Mouse (Mus musculus): ENCODE measurements around the gene Ly6g6e.

Gene Ly6g6e

DNA sequence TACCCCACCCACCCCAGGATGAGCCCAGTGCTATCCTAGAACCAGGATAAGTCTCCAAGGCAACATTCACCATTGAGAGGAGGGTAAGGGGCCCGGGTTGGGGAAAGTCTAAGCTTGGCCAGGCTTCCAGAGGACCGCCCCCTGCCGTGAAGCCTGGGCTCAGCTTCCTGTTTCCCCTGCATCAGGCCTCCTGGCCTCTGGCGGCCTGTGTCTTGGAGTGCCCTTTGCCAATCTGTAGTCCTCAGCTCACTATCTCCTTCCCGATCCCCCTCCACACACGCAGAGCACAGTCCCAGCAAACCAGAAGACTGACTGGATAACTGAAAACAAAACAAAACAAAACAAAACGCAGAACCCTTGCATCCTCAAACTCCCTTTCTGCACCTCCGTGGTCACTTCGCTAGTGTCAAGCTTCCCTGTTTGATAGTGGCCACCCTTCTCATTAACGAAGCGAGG lies 27.1 kb upstream of the Ly6g6e start, which contains the start of gene Clic1:
TSS of gene Clic1 (plus strand) at position 406 of the 456 bp plus-strand sequence.
- in situ Hi-C loops (cut with MseI, MboI), result no loop called here

DNA sequence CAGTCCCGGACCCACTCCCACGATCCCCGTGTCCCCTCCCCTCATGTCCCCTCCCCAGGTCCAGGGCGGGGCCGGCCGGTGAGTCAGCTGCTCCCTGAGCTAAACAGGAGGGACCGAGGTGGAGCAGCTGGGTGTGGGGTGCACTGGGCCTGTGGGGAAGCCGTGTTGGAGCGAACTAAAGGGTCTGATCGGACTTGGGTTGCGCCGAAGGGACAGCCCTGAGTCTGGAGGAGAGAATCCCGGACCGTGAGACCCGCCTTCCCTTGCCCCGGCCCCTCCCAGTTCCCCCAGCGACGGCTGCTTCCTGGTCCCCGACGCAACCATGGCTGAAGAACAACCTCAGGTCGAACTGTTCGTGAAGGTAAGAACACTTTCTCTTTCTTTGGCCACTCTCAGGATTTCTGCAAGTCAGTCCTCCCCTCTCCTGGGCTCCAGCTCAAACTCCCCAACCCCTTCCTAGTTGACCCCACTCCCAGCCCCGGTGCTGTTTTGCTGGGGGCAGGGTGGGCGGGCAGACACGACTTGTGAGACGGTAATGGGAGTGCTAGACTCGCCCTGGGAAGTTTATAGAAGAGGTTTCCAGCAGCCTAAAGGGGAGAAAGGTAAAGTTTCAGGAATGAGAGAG lies 26.5 kb upstream of the Ly6g6e start:
- in situ Hi-C loops (cut with MseI, MboI), result no loop called here

DNA sequence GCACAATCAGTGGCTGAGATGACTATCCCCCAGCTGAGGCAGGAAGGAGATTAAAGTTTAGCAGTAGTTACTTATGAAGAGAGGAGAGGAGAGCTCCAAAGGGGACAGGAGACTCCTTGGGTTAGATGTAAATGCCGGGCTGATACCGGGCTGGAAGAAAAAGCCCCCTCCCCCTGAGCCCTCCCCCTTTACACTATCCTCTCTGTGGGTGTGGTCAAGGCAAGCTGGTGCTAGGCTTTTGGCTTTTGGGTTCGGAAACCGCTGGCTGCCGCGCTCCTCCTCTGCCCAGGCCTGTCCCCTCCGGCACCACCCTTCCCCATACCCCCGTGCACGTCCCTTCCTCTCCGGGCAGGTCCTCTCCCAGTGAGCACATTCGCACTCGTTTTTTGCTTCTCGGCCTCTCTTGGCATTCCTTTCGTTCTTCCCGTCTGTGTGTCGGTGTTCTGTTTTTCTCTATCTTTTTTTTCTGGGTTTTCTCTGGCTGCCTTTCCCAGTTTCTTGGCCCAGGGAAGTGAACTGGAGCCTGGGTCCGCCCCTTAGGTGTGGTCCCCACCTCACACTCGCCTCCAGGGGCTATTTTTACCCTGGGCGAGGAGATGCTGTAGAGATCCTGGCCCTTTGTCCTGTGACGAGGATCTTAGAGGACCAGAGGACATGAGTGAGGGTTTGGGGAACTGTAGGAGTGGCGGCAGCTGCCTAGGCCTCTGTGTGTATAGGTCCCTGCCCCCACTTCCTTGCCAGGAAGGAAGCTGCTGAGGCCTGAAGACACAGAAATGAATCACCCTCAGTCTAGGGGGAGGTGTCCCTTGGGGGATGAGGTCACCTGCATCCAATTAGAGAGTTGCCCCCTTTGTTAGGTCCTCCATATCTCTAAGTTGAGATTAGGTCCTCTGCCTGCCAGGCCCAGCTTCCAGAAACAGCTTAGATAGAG lies 25.3 kb upstream of the Ly6g6e start:
- in situ Hi-C loops (cut with MseI, MboI), result no loop called here

DNA sequence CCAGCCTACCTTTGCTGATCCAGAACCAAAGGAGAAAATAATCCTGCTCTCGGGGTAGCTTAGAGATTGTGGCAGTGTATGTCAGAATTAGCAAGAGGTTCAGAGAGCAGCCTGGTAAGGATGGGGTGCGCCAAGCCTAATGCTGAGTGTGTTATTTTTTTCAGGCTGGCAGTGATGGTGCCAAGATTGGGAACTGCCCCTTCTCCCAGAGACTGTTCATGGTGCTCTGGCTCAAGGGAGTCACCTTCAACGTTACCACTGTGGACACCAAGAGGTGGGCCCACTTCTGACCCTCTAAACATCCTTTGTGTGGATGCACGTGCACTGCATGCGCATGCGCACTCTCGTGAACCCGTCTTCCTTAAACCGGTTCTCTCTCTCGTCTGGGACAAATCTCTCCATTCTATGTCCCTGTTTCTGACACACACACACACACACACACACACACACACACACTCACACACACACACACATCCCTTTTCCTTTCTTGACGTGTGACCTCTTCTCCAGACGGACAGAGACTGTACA lies 24.4 kb upstream of the Ly6g6e start:
- in situ Hi-C loops (cut with MseI, MboI), result no loop called here

DNA sequence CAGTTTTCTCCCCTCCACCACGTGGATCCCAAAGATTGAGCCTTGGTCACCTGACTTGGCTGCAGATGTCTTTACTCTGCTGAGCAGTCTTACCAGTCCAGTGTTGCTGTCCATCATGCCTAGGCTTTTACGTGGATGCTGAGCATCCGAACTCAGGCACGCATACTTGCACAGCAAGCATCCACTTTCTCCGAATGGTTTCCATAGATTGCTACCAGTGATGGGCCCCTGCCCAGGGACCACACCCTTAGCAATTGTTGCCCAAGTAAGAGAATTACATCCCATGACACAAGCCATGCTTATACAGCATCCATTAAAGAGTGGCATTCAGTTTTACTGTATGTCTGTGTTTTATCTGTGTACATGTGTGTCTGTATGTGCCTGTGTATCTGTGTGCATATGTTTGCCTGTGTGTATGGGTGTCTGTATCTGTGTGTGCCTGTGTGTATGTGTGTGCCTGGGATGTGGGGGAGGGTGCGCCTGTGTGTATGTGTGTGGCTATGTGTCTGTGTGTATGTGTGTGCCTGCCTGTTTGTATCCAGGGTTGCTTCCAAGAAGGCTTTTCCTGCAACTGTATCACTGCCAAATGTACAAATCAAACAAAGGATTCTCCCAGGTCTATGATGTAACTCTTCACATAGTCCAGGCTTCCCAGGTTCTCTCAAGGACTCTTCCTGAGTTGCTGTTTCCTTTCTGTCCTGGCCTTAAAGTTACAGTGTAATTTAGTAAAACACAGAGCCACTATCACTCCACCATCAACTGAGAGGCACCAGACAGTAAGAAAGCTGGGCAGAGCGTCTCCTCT lies 20.8 kb upstream of the Ly6g6e start:
- in situ Hi-C loops (cut with MseI, MboI), result no loop called here

DNA sequence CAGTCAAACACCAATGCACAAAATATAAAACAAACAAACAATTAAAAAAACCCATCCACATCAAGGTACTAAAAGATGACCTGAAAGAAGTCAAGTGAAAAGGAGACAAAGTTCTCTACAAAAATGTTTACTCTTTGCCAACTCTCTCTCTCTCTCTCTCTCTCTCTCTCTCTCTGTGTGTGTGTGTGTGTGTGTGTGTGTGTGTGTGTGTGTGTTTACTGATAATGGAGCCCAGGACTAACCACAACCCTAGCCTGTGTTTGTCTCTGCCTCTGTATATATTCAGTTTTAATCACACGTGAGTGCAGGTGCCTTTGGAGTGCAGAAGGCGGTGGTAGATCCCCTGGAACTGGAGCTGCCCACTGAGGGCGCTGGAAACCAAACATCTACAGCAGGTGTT lies 19.6 kb upstream of the Ly6g6e start:
- in situ Hi-C loops (cut with MseI, MboI), result no loop called here

DNA sequence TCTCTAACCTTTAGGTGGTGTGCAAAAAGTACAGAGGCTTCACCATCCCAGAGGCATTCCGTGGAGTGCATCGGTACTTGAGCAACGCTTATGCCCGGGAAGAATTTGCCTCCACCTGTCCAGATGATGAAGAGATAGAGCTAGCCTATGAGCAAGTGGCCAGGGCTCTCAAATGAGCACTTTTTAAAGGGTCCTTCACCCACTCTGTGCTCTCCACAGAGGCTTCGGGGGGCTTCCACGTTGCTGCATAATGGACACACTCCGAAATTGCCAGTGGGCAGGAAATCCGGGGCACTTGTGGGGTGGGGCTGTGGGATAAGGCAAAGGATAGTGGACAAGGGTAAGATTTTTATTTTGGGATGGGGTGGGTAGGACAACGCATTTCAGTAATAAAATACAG lies 18.4 kb upstream of the Ly6g6e start:
- in situ Hi-C loops (cut with MseI, MboI), result no loop called here

DNA sequence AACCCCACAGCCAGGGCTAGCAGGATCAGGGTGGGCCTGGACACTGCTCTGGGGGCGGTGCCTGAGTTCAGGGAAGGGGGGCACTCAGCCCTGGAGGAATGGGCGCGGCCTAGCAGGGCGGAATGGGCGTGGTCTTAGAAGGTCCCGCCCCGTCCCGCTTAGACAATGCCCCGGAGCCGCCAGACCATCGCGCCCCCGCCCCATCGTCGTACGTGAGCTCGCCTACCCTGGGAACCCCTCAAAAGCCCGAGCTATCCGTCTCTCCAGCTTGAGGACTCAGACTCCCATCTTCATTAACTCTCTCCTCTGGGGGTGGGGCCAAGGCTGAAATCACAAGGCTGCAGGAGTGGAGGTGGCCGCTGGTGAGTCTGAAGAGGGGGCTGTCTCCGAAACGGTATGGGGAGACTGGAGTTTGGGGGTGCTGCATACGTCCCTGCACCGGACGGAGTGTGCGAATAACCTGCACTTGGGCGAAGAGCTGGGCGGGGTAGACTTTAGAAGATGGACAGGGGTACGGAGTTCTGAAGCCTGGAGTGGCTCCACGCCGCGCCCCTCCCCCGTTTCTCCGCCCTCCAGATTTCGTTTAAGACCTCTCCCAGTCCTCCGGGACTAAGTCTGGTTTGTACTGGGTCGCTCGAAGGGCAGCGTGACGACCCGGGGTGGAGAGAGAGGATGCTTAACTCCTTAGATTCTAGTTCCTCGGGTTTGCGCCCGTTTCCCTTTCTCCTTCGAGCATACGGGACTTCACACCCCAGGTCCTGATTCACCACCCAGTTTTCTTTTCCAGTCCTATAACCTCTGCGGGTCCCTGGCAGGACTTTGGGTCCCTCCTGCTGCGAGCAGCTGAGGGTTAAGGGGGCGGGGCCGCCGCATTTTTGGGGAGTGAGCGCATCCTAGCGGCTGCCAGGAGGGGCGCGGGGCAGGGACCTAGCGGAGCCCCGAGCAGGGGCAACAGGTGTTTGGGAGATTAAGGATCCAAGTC lies 17.5 kb upstream of the Ly6g6e start, which contains the start of gene Ddah2:
TSS of gene Ddah2 (plus strand) at position 125 of the 982 bp plus-strand sequence.
- in situ Hi-C loops (cut with MseI, MboI), result no loop called here

DNA sequence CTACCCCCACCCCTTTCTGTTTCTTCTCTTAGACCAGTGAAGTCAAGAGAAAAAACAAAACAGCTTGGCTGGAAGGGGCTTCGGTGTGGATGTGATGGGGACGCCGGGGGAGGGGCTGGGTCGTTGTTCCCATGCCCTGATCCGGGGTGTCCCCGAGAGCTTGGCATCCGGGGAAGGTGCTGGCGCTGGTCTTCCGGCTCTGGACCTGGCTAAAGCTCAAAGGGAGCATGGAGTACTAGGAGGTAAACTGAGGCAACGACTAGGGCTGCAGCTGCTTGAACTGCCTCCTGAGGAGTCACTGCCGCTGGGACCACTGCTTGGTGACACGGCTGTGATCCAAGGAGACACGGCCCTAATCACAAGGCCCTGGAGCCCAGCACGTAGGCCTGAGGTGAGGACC lies 16.6 kb upstream of the Ly6g6e start:
- in situ Hi-C loops (cut with MseI, MboI), result no loop called here

DNA sequence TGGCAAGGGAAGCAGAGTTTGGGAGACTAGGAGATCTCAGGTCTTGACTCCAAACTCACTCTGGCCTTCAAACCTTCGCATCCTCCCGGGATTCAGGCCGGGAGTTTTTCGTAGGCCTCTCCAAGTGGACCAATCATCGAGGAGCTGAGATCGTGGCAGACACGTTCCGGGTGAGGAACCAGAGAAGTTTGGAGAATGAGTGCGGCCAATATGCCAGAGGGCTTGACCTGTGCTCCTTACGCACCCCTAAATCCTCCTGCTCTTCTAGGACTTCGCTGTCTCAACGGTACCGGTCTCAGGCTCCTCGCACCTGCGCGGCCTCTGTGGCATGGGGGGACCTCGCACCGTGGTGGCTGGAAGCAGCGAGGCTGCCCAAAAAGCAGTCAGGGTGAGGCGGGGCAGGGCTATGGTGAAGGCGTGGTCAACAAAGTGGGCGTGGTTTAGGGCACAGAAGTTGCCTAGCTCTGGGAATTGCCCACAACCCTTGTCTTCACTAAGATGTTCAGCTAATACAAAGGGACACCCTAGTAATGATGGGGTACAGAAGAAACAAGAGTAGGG lies 15.9 kb upstream of the Ly6g6e start:
- in situ Hi-C loops (cut with MseI, MboI), result no loop called here

DNA sequence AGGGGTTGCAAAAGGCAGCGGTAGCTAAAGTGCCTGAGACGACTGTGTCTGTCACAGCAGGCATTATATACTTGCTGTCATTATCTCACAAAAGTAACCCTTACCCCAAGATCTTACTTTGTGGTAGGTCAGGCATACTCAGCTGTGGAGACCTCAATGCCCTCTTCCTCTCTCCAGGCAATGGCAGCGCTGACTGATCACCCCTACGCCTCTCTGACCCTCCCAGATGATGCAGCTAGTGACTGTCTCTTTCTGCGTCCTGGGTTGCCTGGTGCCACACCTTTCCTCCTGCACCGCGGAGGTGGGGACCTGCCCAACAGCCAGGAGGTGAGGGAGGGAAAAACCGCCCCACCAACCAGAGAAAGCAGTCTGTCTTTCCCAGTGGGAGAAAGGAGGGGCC lies 15.4 kb upstream of the Ly6g6e start:
- in situ Hi-C loops (cut with MseI, MboI), result no loop called here

DNA sequence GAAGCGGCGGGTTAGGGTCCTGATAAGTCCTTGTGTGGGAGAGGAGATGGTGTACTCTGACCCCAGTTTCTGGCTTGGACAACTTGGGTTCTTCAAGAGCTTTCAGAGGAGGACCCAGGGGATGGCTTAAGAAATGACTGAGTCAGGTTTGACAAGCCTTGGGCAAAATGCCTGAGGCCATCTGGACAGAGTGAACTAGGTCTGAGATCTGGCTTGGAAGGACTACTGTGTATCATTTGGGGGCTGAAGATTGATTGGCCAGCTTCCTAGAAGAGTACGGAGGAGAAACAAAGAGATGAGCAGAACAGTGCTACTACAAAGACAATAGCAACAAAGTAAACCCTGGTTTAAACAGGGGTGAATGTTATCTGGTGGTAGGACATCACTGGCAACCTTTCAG lies 13.2 kb upstream of the Ly6g6e start:
- in situ Hi-C loops (cut with MseI, MboI), result no loop called here

DNA sequence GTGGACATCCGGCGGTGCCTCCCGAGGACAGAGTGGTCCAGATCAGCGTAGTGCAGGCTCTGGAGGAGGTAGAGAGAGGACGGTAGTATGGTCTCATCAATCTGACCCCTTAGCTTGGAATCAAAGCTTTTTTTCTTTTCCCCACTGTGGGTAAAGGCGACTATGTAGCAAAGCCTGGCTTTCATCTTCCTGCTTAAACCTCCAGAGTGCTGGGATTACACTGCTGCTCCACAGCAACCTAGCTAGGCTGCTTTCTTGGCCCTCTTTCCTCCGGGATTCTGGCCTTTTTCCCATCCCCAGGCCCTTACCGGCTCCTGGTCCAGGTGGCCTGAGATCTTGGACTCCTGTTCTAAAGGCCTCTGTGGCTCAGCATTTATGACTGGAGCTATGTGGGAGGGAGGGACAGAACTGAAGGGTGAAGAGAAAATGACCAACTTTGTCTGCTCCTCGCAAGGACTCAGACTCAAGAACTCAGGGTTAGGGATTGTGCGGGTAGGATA lies 12.3 kb upstream of the Ly6g6e start:
- in situ Hi-C loops (cut with MseI, MboI), result no loop called here

DNA sequence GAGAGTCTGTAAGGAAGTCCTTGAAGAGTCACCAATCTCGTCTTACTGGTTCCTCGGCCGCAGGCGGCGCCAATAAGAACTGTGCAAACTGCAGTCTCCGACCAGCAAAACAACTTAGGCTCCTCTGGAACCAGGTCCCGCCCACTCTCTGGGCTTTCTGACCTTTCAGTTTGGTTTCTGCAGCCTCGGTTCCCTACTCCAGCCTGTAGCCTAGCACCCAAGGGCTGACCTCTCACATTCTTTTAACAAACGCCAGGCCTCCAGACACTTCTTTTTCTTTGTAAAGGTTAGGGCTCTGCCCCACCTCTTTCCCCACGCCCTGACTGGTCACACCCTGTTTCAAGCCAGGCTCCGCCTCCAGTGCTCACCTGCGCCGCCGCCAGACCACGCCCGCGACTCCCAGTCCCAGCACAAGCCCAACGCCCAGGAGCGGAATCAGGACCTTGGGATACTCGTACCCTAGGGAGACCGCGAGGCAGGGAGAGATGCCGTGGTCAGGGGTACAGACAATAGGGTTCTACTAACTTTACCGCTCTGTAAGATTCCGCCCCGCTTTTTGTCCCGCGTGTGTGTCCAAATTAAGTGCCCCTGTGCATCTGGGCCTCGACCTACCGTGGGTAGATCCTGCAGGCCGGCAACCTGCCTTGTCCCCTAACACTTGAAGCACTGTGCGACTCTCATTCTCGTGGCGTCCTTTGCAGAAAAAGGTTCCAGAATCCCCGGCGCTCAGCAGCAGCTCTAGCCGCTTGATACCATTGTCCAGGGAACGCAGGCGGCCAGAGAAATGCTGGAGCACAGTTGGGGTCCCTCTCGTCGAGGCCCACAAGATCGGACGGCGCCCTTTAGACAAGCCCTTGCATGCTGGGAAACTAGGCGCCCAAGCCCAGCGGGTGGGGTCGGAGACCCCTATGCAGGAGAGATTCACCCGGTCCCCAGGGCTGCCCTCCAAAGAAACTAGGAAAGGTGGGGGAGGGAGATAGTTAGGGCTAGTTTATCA lies 11.5 kb upstream of the Ly6g6e start, which contains the start of gene Ly6g6c:
TSS of gene Ly6g6c (plus strand) at position 438 of the 997 bp plus-strand sequence.
- in situ Hi-C loops (cut with MseI, MboI), result no loop called here

DNA sequence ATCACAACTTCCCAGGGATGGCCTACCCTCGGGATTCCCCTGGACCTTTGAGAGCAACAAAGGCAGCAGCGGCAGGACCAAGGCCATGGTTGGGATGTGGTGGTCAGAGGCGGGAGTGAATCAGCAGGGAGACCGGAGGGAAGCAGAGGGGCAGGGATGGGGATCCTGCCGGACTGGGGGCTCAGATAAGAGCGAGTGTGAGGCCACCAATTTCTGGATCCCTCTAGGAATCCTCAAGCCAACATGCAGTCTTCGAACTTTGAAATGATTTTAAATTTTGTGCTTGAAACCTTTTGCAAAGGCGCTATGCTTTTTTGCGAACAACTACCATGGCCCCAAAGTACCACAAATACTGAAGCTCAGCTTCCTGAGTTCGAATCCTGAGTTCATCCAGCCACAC lies 10.6 kb upstream of the Ly6g6e start, which contains the start of gene Mpig6b:
TSS of gene Mpig6b (minus strand) at position 101 of the 400 bp plus-strand sequence.
- in situ Hi-C loops (cut with MseI, MboI), result no loop called here

DNA sequence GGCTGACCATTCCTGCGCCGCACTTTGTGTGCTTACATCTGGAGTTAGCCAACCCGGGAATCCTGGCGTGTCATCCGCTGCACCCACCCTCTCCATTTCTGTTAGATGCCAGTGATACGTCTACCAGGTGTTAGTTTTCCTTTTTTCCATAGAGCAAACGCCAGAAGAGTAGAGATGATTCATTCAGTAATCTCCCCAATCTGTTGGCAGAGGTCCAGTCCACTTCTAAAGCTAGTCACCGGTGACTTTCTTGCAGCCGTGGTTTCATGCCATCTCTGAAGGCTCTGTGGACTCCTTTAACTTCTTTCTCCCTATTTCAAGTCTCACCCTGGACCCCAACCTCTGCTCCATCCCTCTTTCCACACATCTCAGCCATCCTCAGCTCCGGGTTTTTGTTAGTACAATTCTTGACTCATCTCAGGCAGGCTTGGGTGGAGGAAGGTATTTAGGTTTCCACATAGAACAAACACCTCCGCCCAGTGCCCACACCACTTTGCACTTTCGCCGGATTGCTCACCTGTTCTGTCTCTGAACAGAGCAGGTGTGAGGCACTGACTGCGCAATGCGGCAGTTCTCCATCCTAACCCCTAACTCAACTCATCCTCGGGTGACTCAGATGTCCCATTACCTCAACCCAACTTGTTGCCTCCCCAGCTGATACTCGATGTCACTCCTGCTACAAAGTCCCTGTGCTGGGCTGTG lies 8.3 kb upstream of the Ly6g6e start:
- in situ Hi-C loops (cut with MseI, MboI), result no loop called here

DNA sequence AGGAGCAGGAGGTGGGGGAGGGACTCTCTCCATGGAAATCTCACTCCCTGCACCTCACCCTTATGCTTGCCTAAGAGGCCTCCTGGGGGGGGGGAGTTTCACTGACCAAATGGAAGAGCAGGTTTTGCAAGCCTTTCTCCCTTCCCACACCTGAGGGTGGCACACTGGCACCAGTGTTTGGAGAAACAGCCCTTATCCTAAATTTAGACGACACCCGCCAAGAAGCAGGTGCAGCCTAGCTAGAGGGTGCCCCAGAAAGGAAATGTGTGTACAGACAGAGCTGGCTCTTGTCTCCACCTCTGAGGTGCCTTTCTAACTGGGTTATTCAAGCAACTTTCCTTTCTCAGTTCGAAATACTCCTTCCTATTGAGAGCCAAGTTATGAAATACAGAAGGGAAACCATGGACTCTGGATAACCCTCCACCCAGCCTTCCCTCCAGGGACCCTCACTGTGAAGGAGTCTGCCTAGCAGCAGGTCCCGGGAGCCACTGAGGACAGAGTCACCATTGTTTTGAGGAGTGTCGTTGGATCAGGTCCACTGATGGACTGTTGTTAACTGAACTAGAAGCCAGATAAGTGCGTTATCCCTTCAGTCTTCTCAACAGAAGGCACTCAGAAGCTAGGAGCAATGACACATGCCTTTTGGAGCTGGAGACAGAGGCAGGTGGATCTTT lies 6.0 kb upstream of the Ly6g6e start:
- in situ Hi-C loops (cut with MseI, MboI), result no loop called here
